Mouse (Mus musculus) liver, embryonic 15.5 days (tissue): ENCODE data around the gene Rbm42. TPM values are rescaled to one million over a fixed set of nuclear protein-coding genes. Genes with fewer than 3 reads are reported as not detected.

Source experiments
- ATAC-seq: fragments of 200-750 bp; cut with Nextera tagmentation; 2 replicates; pipeline ENCODE4 v1.8.0; 2017; ENCODE audit warnings: moderate number of reproducible peaks, mild to moderate bottlenecking, moderate library complexity; ENCODE audit not compliant: insufficient read depth
- H3K27ac ChIP-seq: fragments of 300-500 bp; sonication (generic); replicated peaks from 2 replicates; pipeline ENCODE4 v1.5.1; 2015; ENCODE audit warnings: mild to moderate bottlenecking, inconsistent platforms
- H3K27me3 ChIP-seq: fragments of 300-500 bp; sonication (generic); 2 replicates; pipeline ENCODE4 v1.6.1; 2015; ENCODE audit warnings: mild to moderate bottlenecking, inconsistent platforms
- H3K36me3 ChIP-seq: fragments of 300-500 bp; sonication (generic); replicated peaks from 2 replicates; pipeline ENCODE4 v1.6.1; 2015; ENCODE audit warnings: moderate library complexity, mild to moderate bottlenecking, inconsistent platforms
- H3K4me1 ChIP-seq: fragments of 300-500 bp; sonication (generic); replicated peaks from 2 replicates; pipeline ENCODE4 v1.6.1; 2015; ENCODE audit warnings: inconsistent platforms
- H3K4me2 ChIP-seq: fragments of 300-500 bp; sonication (generic); 2 replicates; pipeline ENCODE4 v1.6.1; 2015; ENCODE audit warnings: moderate library complexity, mild to moderate bottlenecking, inconsistent platforms
- H3K4me3 ChIP-seq: fragments of 300-500 bp; sonication (generic); replicated peaks from 2 replicates; pipeline ENCODE4 v1.5.1; 2015; ENCODE audit warnings: mild to moderate bottlenecking, inconsistent platforms
- H3K9ac ChIP-seq: fragments of 300-500 bp; sonication (generic); 2 replicates; pipeline ENCODE4 v1.6.1; 2015; ENCODE audit warnings: moderate library complexity, mild to moderate bottlenecking, inconsistent platforms
- H3K9me3 ChIP-seq: fragments of 300-500 bp; sonication (generic); replicated peaks from 2 replicates; pipeline ENCODE4 v1.6.1; 2016; ENCODE audit warnings: inconsistent platforms
- WGBS: fragments of 180-500 bp; shearing (Covaris S2); methylation state at CpG from one replicate; pipeline ENCODE4 v1.1.7; 2015; ENCODE audit warnings: mixed read lengths; ENCODE audit not compliant: insufficient replicate concordance; 5-methylcytosine and 5-hydroxymethylcytosine counted together
- polyA plus RNA-seq: library from polyadenylated mRNA; unstranded; fragments of >200 nt; fragmentation: Nextera tagmentation; extraction: Ambion mirVana; gene quantifications from 2 replicates; pipeline ENCODE4 v1.2.1, GENCODE M21; 2015

Gene Rbm42
- polyA plus RNA-seq, 1 experiment from 2014 or later, result 49.4 TPM

DNA sequence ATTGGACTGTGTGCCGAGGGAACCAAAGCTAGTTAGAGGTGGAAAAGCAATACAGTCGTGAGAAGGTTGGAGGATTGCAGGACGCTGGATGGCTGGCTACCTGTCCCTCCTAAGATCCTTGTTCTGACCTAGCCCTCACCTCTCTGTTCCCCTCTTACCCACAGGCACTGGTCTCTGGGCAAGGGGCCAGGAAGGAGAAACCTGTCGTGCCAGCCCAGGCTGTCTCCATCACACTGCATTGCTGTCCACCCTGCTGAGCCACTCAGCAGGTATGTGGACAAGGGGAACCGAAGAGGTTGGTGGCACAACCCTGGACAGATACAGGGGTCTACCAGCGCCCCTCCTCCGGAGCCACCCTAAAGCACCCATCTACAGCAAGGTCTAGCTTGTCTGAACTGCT is 49.5 kb downstream of the Rbm42 start:
- WGBS, result 72% methylated on average over 7 of the region's 7 CpGs
- Histone ChIP-seq H3K9me3 (no peaks in the 10 kb centered on the region), H3K4me2 (peak overlapping the region; percentile 49; the same call in 1 of the 2 replicates), H3K27me3 (peaks cover 6% of the 10 kb centered on the region; the same call in 1 of the 2 replicates), H3K27ac (no peak overlapping the region), H3K36me3 (no peaks in the 10 kb centered on the region), H3K4me3 (no peak overlapping the region), H3K4me1 (peaks cover 11% of the 10 kb centered on the region), H3K9ac (no peak overlapping the region)
- ATAC-seq, result no peak

DNA sequence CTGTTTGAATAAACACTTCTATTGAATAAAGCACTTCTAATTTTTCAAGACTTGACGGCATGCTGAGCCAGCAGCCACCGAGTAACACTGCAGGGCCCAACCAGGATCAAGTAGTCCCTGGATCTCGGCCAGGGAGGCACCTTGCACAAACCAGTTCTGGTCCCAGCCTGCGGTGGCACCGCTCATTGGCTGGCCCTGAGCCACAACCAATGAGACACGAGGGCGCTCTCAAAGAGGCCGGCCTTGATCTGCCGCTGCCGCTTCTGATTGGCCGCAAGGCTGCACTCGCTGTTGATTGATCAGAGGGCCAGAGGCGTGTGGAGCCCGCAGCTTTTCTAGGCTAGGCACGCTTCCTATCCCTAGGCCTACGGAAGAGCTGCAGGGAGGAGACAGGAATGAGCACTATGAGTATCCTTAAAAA is 50.2 kb downstream of the Rbm42 start:
- no peaks in the 10 kb centered on the region for H3K9me3 ChIP-seq
- peak; percentile 93 for ATAC-seq
- H3K4me1 ChIP-seq, result peaks cover 12% of the 10 kb centered on the region
- no peak overlapping the region for H3K4me3 ChIP-seq
- H3K4me2 ChIP-seq, result peak overlapping the region; percentile 49
- peaks cover 13% of the 10 kb centered on the region; the same call in 1 of the 2 replicates for H3K27me3 ChIP-seq
- no peak overlapping the region for H3K27ac ChIP-seq
- H3K9ac ChIP-seq, result no peak overlapping the region
- H3K36me3 ChIP-seq, result no peaks in the 10 kb centered on the region
- WGBS, result 2% methylated on average over 16 of the region's 16 CpGs

DNA sequence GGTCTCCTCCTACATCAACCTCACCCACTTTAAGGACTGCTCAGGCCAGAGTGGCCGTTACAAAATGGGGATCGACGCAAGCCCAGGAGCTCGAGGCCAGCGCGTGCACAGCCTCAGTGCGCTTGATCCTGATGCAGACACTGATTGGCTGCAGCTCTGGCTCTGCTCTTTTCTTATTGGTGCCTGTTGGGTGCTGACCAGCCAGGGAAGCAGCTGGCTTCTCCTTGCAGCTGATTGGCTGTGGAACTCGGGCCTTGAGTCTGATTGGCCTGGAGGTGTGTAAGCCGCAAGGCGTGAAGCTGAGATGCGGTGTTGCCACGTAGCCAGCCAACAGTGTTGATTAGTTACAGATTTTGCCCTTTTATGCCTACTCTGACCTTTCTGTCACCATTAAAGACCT is 51.3 kb downstream of the Rbm42 start, which contains the start of gene Zbtb32:
TSS of gene Zbtb32 (minus strand) at position 124 of the 400 bp plus-strand sequence.
- Histone ChIP-seq H3K36me3 (no peaks in the 10 kb centered on the region), H3K4me3 (no peak within 1 kb of the TSS), H3K9me3 (no peaks in the 10 kb centered on the region), H3K9ac (no peak within 1 kb of the TSS), H3K27me3 (peaks cover 20% of the 10 kb centered on the region; the same call in 1 of the 2 replicates), H3K27ac (no peak within 1 kb of the TSS), H3K4me2 (peak within 1 kb of the TSS; percentile 49), H3K4me1 (peaks cover 23% of the 10 kb centered on the region)
- WGBS, result 87% methylated on average over 12 of the region's 12 CpGs
- no peak for ATAC-seq

DNA sequence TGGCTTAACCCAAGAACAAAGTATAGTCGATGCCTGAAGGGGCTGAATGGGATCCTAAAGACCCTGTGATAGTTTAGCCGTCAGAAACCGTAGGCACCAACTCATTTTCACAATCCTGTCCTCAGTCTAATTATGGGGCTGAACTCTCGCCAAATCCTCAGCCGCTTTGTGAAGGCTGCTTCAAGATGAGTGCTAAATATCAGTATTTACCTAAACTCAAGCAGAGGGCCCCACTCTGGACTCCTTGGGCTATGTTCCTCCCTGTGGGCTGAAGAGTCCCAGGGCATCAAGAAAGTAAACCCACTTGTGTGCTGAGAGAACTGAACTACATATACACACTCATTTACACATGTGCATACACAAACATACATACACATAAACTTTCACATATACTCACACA is 53.3 kb downstream of the Rbm42 start:
- Histone ChIP-seq H3K27ac (no peak overlapping the region), H3K4me2 (no peak overlapping the region), H3K9ac (no peak overlapping the region), H3K36me3 (no peaks in the 10 kb centered on the region), H3K4me1 (peaks cover 33% of the 10 kb centered on the region), H3K4me3 (no peak overlapping the region), H3K27me3 (peaks cover 23% of the 10 kb centered on the region), H3K9me3 (no peaks in the 10 kb centered on the region)
- ATAC-seq, result no peak
- 56% methylated on average over 5 of the region's 5 CpGs for WGBS

DNA sequence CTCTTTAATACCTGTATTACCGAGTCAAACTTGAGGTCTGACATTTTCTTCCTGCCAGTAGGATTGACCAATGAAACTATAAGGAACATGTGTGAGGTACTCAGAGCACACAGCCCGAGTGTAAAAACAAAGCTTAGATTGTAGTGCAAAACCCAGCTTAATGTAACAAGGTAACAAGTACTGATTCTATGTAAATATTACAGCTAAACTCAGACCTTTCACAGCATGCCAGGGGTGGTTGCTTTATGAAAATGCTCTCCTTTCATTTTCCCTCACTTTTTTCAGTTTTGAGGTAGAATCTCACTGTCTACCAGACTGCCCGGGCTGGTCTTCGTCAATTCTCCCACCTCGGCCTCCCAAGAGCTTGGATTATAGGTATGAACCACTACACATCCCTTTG is 54.0 kb downstream of the Rbm42 start:
- WGBS, result 69% methylated on average over 5 of the region's 5 CpGs
- H3K27ac ChIP-seq, result no peak overlapping the region
- peaks cover 35% of the 10 kb centered on the region for H3K4me1 ChIP-seq
- no peak overlapping the region for H3K9ac ChIP-seq
- H3K4me2 ChIP-seq, result no peak overlapping the region
- no peaks in the 10 kb centered on the region for H3K9me3 ChIP-seq
- H3K27me3 ChIP-seq, result peaks cover 23% of the 10 kb centered on the region
- no peak overlapping the region for H3K4me3 ChIP-seq
- ATAC-seq, result no peak
- H3K36me3 ChIP-seq, result no peaks in the 10 kb centered on the region

DNA sequence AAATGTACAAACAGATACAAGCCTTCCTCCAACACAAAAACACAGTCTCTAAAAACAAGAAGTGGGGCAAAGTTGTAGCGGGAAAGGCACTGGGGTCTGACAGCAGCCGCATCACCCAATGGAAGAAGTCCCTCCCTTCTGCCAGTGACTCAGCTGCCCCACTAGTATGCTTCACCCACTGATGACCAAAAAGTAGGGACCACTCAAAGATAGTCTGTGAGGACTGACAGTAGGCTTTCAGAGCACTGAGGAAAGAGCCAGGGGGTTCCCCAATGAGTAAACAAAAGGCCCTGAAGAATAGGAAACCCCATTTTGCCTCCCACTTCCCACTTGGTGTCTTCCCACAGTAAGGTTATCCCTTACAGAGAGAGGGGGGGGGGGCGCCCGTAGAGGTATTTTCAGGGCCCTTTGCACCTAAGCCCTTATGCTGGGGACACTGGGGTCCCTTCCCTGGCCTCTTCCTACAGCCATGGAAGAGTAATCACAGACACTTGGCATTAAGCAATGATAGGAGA is 55.5 kb downstream of the Rbm42 start:
- 33% methylated on average over 4 of the region's 4 CpGs for WGBS

DNA sequence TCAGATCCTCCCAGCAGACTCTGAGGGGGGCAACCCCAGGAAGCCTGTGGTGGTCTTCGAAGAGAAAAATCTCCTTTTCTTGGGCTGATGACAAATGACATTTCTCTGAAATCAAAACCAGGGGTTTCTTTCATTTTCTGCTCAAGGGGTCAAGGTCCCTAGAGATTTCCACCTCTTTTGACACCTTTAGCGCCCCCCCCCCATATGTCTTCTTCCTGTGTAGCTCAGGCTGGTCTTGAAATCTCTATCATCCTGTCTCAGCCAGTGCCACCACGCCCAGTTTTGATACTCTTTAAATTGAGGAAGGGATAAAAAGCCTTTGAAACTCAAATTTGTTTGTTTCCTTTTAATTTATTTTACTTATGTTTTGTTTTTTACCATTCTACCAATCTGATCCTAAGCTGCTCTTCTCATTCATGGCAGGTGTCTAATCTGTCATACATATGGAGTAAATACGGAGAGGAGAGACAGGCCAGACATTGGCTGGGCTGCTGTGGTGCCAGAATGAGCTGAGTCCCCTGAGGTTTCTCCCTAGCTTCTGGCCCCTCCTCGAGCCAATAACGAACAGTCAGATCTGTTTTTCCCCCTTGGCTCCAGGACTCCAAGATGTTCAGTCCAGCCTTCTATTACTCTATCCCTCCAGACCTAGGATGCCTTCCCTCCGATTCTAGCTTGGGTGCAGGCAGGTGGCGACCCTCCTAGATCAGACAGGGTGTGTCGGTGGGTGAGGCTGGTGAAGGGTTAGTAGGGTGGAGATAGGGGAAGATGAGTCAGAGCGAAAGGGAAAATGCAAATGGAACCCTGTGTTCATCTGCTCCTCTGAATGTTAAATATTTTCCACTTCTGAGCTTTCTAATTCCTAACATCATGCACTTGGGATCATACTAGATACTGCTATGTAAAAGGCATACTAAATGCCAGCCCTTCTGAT is 56.3 kb downstream of the Rbm42 start:
- 47% methylated on average over 10 of the region's 10 CpGs for WGBS
- no peak for ATAC-seq

More for the DNA sequence above, 55.5 kb downstream of the Rbm42 start:
- Histone ChIP-seq H3K9me3 (no peaks in the 10 kb centered on the region), H3K9ac (no peak overlapping the region), H3K4me3 (no peak overlapping the region), H3K27me3 (peaks cover 23% of the 10 kb centered on the region), H3K4me2 (no peak overlapping the region), H3K27ac (no peak overlapping the region), H3K4me1 (peaks cover 41% of the 10 kb centered on the region), H3K36me3 (no peaks in the 10 kb centered on the region)
- ATAC-seq, result no peak

DNA sequence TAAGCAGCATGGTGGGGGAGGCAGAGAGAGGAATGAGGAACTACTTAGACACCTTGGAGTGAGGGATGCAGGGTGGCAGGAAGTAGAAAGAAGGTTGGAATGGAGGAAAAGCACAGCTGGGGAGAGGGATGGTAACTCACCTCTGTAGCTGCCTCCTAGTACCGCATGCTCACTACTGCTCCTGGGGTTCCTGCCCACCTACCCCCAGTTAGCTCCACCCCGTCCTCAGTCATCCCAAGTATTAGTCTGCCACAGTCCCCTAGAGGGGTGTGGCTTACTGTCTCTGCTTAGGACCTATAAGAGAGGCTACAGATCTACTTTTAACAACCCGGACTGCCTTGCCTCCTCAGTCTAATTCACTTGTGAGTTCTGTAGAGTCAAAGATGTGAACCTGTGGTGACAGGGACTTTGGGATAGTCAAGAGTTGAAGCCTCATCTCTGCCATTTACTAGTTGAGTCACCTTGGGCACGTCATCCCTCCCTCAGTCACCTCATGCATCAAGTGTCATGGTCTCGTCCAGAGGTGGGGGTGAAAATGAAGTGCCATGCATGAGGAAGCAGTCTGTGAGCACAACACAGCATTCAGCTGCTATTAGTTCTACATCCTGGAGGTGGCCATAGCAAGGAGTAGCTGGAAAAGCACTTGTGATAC is 57.2 kb downstream of the Rbm42 start:
- H3K4me3 ChIP-seq, result no peak overlapping the region
- H3K27me3 ChIP-seq, result peaks cover 23% of the 10 kb centered on the region
- H3K27ac ChIP-seq, result no peak overlapping the region
- WGBS, result 43% methylated on average over 5 of the region's 5 CpGs
- peaks cover 45% of the 10 kb centered on the region for H3K4me1 ChIP-seq
- no peak overlapping the region for H3K4me2 ChIP-seq
- no peaks in the 10 kb centered on the region for H3K9me3 ChIP-seq
- no peak for ATAC-seq
- H3K9ac ChIP-seq, result no peak overlapping the region
- H3K36me3 ChIP-seq, result no peaks in the 10 kb centered on the region

More for the DNA sequence above, 56.3 kb downstream of the Rbm42 start:
- no peaks in the 10 kb centered on the region for H3K36me3 ChIP-seq
- no peak overlapping the region for H3K27ac ChIP-seq
- H3K9ac ChIP-seq, result no peak overlapping the region
- no peaks in the 10 kb centered on the region for H3K9me3 ChIP-seq
- H3K27me3 ChIP-seq, result peaks cover 23% of the 10 kb centered on the region
- no peak overlapping the region for H3K4me3 ChIP-seq
- H3K4me2 ChIP-seq, result no peak overlapping the region
- peaks cover 45% of the 10 kb centered on the region for H3K4me1 ChIP-seq

DNA sequence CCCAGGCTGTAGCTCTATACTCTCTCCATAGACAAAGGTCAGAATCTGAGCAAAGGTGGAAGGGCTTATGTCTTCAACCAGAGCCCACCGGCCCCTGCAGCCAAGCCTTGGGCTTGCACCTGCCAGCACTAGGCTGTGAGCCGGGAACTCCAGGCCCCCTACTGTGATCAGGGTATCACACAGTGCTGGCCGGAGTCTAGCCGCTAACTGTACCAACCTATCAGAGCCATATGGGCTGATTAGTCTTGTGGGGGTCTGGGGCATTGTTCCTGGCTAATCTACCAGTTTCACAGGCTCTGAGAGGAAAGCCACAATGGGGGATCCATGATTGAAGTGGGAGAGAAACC is 58.5 kb downstream of the Rbm42 start:
- H3K27me3 ChIP-seq, result peaks cover 20% of the 10 kb centered on the region
- peaks cover 3% of the 10 kb centered on the region for H3K36me3 ChIP-seq
- no peaks in the 10 kb centered on the region for H3K9me3 ChIP-seq
- peaks cover 58% of the 10 kb centered on the region for H3K4me1 ChIP-seq
- no peak for ATAC-seq
- no peak overlapping the region for H3K27ac ChIP-seq
- WGBS, result 78% methylated on average over 4 of the region's 4 CpGs
- no peak overlapping the region for H3K9ac ChIP-seq
- no peak overlapping the region for H3K4me3 ChIP-seq
- no peak overlapping the region for H3K4me2 ChIP-seq
